ENCODE assay signal across 10 mouse cellular contexts in genomic region chr11:68199801-68200423, GRCm38 (mm10).
DNase-seq lines count a peak whose midpoint lies in the region; ATAC-seq lines count a peak whose summit lies in the region.
"Had no signal": no experiment of that assay in that cellular context is flagged by ENCODE, and none has a peak within 500 bp of the region (broad histone marks: within the 10 kb centered on the region; RNA-seq: fewer than 3 reads in every experiment).

No protein-coding gene starts in this region.

- peak; percentile 95 for DNase-seq in heart, adult 11 months
- DNase-seq in heart, postnatal 25 days (ENCODE audit: low spot score), result no peak
- peak; percentile 77 for DNase-seq in embryonic facial prominence, embryonic 14.5 days (ENCODE audit: low spot score)
- DNase-seq in limb, embryonic 10.5 days (ENCODE audit: low spot score), result no peak
- no peak for DNase-seq in ovary, postnatal 14 days (ENCODE audit: low spot score)
- DNase-seq in adrenal gland, postnatal 10 days, result no peak
- no peak for DNase-seq in left cerebral cortex, postnatal 10 days (ENCODE audit: extremely low spot score in 1 of 2, low spot score in 2 of 2)

- H3K9ac ChIP-seq in embryonic facial prominence, embryonic 14.5 days (ENCODE audit: low read depth, low read length), result no peak overlapping the region
- no peak overlapping the region for H3K9ac ChIP-seq in stomach, embryonic 16.5 days (ENCODE audit: low read length)
- H3K9ac ChIP-seq: hindbrain, embryonic 13.5 days had no signal

- peak; percentile 34; the same call in 1 of the 2 replicates for ATAC-seq in embryonic facial prominence, embryonic 14.5 days (ENCODE audit: low read depth)
- peak; percentile 54 for ATAC-seq in stomach, embryonic 16.5 days (ENCODE audit: insufficient read depth, low FRiP score)
- ATAC-seq: forebrain, embryonic 16.5 days had no signal

- intact Hi-C loops in heart, postnatal 25 days (cut with DNase I), result loop anchor here (5.0 kb wide), 1 partner anchor 198 kb away; no protein-coding TSS in a partner anchor
- intact Hi-C loops in left cerebral cortex, postnatal 10 days (cut with DNase I), result loop anchor here (5.0 kb wide), 1 partner anchor 197 kb away; no protein-coding TSS in a partner anchor

- 17% methylated on average over 10 of the region's 10 CpGs for WGBS in embryonic facial prominence, embryonic 14.5 days
- 25% methylated on average over 10 of the region's 10 CpGs for WGBS in limb, embryonic 10.5 days
- 14% methylated on average over 10 of the region's 10 CpGs for WGBS in stomach, embryonic 16.5 days

- H3K9me3 ChIP-seq in embryonic facial prominence, embryonic 14.5 days (ENCODE audit: control insufficient read depth, low read length), result no peaks in the 10 kb centered on the region
- H3K9me3 ChIP-seq in limb, embryonic 10.5 days (replicated peaks), result no peaks in the 10 kb centered on the region
- no peaks in the 10 kb centered on the region for H3K9me3 ChIP-seq in stomach, embryonic 16.5 days (replicated peaks; ENCODE audit: control insufficient read depth, low read length)
- H3K9me3 ChIP-seq: hindbrain, embryonic 13.5 days had no signal

- no peak overlapping the region for H3K27ac ChIP-seq in embryonic facial prominence, embryonic 14.5 days (replicated peaks; ENCODE audit: low read depth, low read length)
- peak overlapping the region; percentile 33; the same call in 1 of the 2 replicates for H3K27ac ChIP-seq in limb, embryonic 10.5 days
- peak overlapping the region; percentile 12; the same call in 1 of the 2 replicates for H3K27ac ChIP-seq in stomach, embryonic 16.5 days (ENCODE audit: low read length)
- H3K27ac ChIP-seq: hindbrain, embryonic 13.5 days had no signal

- H3K4me1 ChIP-seq in embryonic facial prominence, embryonic 14.5 days (ENCODE audit: control insufficient read depth, insufficient read depth, low read length), result peaks cover 22% of the 10 kb centered on the region
- peaks cover 96% of the 10 kb centered on the region for H3K4me1 ChIP-seq in limb, embryonic 10.5 days
- H3K4me1 ChIP-seq in stomach, embryonic 16.5 days (ENCODE audit: control insufficient read depth, insufficient read depth, low read length), result peaks cover 44% of the 10 kb centered on the region

- H3K4me3 ChIP-seq in embryonic facial prominence, embryonic 14.5 days (ENCODE audit: low read depth, low read length), result no peak overlapping the region
- H3K4me3 ChIP-seq in limb, embryonic 10.5 days, result no peak overlapping the region
- H3K4me3 ChIP-seq in stomach, embryonic 16.5 days (replicated peaks; ENCODE audit: low read length), result no peak overlapping the region
- H3K4me3 ChIP-seq: hindbrain, embryonic 13.5 days had no signal

- no peaks in the 10 kb centered on the region for H3K36me3 ChIP-seq in embryonic facial prominence, embryonic 14.5 days (ENCODE audit: control insufficient read depth, insufficient read depth, low read length)
- no peaks in the 10 kb centered on the region for H3K36me3 ChIP-seq in limb, embryonic 10.5 days
- no peaks in the 10 kb centered on the region for H3K36me3 ChIP-seq in stomach, embryonic 16.5 days (ENCODE audit: control insufficient read depth, insufficient read depth, low read length)
- H3K36me3 ChIP-seq: hindbrain, embryonic 13.5 days had no signal

- H3K27me3 ChIP-seq in embryonic facial prominence, embryonic 14.5 days (replicated peaks; ENCODE audit: control insufficient read depth, insufficient read depth, low read length), result no peaks in the 10 kb centered on the region
- H3K27me3 ChIP-seq in limb, embryonic 10.5 days (ENCODE audit: low read depth, poor library complexity, severe bottlenecking), result no peaks in the 10 kb centered on the region
- no peaks in the 10 kb centered on the region for H3K27me3 ChIP-seq in stomach, embryonic 16.5 days (ENCODE audit: control insufficient read depth, insufficient read depth, low read length)
- H3K27me3 ChIP-seq: hindbrain, embryonic 13.5 days had no signal

- no peak overlapping the region for H3K4me2 ChIP-seq in embryonic facial prominence, embryonic 14.5 days (ENCODE audit: low read depth, low read length)
- H3K4me2 ChIP-seq in stomach, embryonic 16.5 days (ENCODE audit: low read depth, low read length), result no peak overlapping the region
- H3K4me2 ChIP-seq: hindbrain, embryonic 13.5 days had no signal

Comparison
In these comparisons a context has a peak if more than half of its experiments do, and no peak if none do; other contexts are left out.
1. DNase-seq: peak in heart, adult 11 months (single experiment) and embryonic facial prominence, embryonic 14.5 days (single experiment); none in heart, postnatal 25 days (single experiment), limb, embryonic 10.5 days (single experiment), ovary, postnatal 14 days (single experiment), adrenal gland, postnatal 10 days (single experiment) and left cerebral cortex, postnatal 10 days (0 of 2).